Mouse (Mus musculus): ENCODE results near the gene Dlgap1.

Gene Dlgap1

GRCm38 (mm10) chr17:70129151-70129550 lies 160.3 kb downstream of the Dlgap1 start:
- in situ Hi-C loops (cut with MboI; ENCODE audit: low pct_unique_long_range_greater_than_20kb in 1 of 2, low sequenced_read_pairs in 2 of 2, unreplicated experiment in 1 of 2), result no loop called here

- in situ Hi-C loops (cut with MboI; ENCODE audit: low pct_unique_long_range_greater_than_20kb in 1 of 2, low sequenced_read_pairs in 2 of 2, unreplicated experiment in 1 of 2), result no loop called here
These were observed 201.0 kb downstream of the Dlgap1 start for GRCm38 (mm10) chr17:70169831-70170230.

GRCm38 (mm10) chr17:70172500-70173036 lies 203.7 kb downstream of the Dlgap1 start:
- in situ Hi-C loops (cut with MboI; ENCODE audit: low pct_unique_long_range_greater_than_20kb in 1 of 2, low sequenced_read_pairs in 2 of 2, unreplicated experiment in 1 of 2), result no loop called here

DNA sequence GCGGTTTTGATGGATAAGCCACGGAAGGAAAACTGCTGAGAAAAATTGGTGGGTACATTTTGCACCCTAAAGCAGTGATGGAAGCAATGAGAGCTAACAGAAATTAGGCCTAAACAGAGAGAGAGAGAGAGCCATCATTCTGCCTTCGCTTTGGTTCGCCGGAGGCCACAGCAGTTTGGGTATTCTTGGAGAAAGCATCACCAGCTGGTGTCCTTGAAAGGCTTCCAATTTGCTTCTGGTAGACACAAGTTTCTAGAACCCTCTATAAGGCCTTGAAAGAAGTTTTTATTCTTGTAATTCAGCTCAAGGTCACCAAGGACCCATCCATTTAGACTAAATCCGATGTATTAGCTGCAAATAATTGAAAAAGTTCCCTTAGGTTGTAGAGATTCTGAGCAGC lies 205.0 kb downstream of the Dlgap1 start:
- in situ Hi-C loops (cut with MboI; ENCODE audit: low pct_unique_long_range_greater_than_20kb in 1 of 2, low sequenced_read_pairs in 2 of 2, unreplicated experiment in 1 of 2), result no loop called here

- in situ Hi-C loops (cut with MboI; ENCODE audit: low pct_unique_long_range_greater_than_20kb in 1 of 2, low sequenced_read_pairs in 2 of 2, unreplicated experiment in 1 of 2), result no loop called here
These were observed 222.4 kb downstream of the Dlgap1 start for GRCm38 (mm10) chr17:70191228-70191627.

GRCm38 (mm10) chr17:70222891-70223290 lies 254.0 kb downstream of the Dlgap1 start:
- in situ Hi-C loops (cut with MboI; ENCODE audit: low pct_unique_long_range_greater_than_20kb in 1 of 2, low sequenced_read_pairs in 2 of 2, unreplicated experiment in 1 of 2), result no loop called here

DNA sequence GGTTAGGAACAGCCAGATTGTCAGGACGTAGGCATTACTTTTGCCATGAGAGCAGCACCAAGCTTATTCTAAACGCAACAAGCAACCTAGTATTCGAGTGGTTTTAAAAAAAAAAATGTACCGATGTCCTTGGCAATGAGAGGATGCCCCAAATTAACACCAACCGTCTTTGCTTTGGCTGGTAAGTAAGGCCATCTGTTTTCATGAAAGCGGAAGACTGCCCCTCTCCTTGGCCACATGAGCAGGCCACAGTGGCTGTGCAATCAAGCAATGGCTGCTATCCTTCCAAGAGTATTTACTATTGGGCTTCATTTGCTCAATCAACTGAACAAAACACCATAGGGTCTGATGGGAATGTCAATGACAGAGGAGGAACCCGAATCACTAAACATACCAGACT lies 278.5 kb downstream of the Dlgap1 start:
- in situ Hi-C loops (cut with MboI; ENCODE audit: low pct_unique_long_range_greater_than_20kb in 1 of 2, low sequenced_read_pairs in 2 of 2, unreplicated experiment in 1 of 2), result no loop called here

- in situ Hi-C loops (cut with MboI; ENCODE audit: low pct_unique_long_range_greater_than_20kb in 1 of 2, low sequenced_read_pairs in 2 of 2, unreplicated experiment in 1 of 2), result no loop called here
These were observed 279.4 kb downstream of the Dlgap1 start for GRCm38 (mm10) chr17:70248250-70248649.

GRCm38 (mm10) chr17:70252476-70252875 lies 283.6 kb downstream of the Dlgap1 start:
- in situ Hi-C loops (cut with MboI; ENCODE audit: low pct_unique_long_range_greater_than_20kb in 1 of 2, low sequenced_read_pairs in 2 of 2, unreplicated experiment in 1 of 2), result no loop called here

- in situ Hi-C loops (cut with MboI; ENCODE audit: low pct_unique_long_range_greater_than_20kb in 1 of 2, low sequenced_read_pairs in 2 of 2, unreplicated experiment in 1 of 2), result no loop called here
These were observed 287.5 kb downstream of the Dlgap1 start for GRCm38 (mm10) chr17:70256371-70256770.

GRCm38 (mm10) chr17:70263156-70263555 lies 294.3 kb downstream of the Dlgap1 start:
- in situ Hi-C loops (cut with MboI; ENCODE audit: low pct_unique_long_range_greater_than_20kb in 1 of 2, low sequenced_read_pairs in 2 of 2, unreplicated experiment in 1 of 2), result no loop called here

DNA sequence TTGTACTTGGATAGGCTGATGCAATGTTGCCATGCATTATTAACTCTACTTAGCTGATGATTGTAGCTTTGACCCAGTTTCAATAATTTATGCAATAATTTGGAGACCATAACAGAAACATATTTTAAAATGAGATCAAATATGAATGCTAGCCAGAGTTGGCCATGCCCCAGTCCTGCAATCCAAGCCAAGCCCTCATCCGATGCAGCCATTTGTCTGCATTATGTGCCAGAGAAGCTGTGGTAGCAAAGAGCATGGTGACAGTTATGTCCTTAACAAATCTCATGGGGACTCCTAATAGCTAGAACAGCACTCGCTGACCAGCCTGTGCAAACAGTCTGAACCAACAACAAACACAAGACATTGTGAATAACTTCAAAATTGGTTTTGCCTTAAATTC lies 303.3 kb downstream of the Dlgap1 start:
- in situ Hi-C loops (cut with MboI; ENCODE audit: low pct_unique_long_range_greater_than_20kb in 1 of 2, low sequenced_read_pairs in 2 of 2, unreplicated experiment in 1 of 2), result no loop called here

GRCm38 (mm10) chr17:70287708-70288107 lies 318.8 kb downstream of the Dlgap1 start:
- in situ Hi-C loops (cut with MboI; ENCODE audit: low pct_unique_long_range_greater_than_20kb in 1 of 2, low sequenced_read_pairs in 2 of 2, unreplicated experiment in 1 of 2), result no loop called here

- in situ Hi-C loops (cut with MboI; ENCODE audit: low pct_unique_long_range_greater_than_20kb in 1 of 2, low sequenced_read_pairs in 2 of 2, unreplicated experiment in 1 of 2), result no loop called here
These were observed 325.2 kb downstream of the Dlgap1 start for GRCm38 (mm10) chr17:70294106-70294505.

- in situ Hi-C loops (cut with MboI; ENCODE audit: low pct_unique_long_range_greater_than_20kb in 1 of 2, low sequenced_read_pairs in 2 of 2, unreplicated experiment in 1 of 2), result no loop called here
These were observed 333.1 kb downstream of the Dlgap1 start for GRCm38 (mm10) chr17:70301941-70302478.

- in situ Hi-C loops (cut with MboI; ENCODE audit: low pct_unique_long_range_greater_than_20kb in 1 of 2, low sequenced_read_pairs in 2 of 2, unreplicated experiment in 1 of 2), result no loop called here
These were observed 333.8 kb downstream of the Dlgap1 start for GRCm38 (mm10) chr17:70302656-70303055.

GRCm38 (mm10) chr17:70305021-70305420 lies 336.1 kb downstream of the Dlgap1 start:
- in situ Hi-C loops (cut with MboI; ENCODE audit: low pct_unique_long_range_greater_than_20kb in 1 of 2, low sequenced_read_pairs in 2 of 2, unreplicated experiment in 1 of 2), result no loop called here

DNA sequence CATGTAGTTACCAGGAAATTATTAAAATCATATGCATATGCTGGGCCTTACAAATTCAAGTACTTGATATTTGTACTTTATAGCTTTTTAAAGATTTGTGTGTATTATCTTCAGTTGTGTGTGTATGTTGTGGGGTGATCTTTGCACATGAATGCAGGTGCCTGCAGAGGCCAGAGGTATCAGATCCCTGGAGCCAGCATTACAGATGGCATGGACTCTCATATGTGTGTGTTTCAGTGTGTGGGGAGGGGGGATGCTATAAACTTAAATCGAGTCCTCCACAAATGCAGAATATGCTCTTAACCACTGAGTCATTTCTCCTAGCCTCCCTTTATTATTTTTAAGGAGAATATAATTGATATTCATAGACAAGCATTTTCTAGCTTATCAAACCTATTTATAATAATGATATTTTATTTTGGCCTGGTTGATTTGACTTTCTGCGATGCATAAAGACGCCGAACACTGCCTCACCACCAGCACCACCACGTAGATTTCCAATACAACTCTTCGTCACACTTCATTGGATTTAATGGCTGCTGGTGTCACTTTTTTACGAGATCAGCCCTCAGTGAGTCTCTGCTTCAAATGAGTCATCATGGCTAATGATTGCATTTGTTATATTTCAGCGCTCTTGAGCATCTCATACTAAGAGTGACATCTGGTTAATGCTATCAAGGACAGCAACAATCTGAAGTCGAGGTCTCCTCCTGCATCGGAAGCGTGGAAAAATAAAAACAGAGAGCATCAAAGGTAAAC lies 338.7 kb downstream of the Dlgap1 start:
- in situ Hi-C loops (cut with MboI; ENCODE audit: low pct_unique_long_range_greater_than_20kb in 1 of 2, low sequenced_read_pairs in 2 of 2, unreplicated experiment in 1 of 2), result no loop called here

DNA sequence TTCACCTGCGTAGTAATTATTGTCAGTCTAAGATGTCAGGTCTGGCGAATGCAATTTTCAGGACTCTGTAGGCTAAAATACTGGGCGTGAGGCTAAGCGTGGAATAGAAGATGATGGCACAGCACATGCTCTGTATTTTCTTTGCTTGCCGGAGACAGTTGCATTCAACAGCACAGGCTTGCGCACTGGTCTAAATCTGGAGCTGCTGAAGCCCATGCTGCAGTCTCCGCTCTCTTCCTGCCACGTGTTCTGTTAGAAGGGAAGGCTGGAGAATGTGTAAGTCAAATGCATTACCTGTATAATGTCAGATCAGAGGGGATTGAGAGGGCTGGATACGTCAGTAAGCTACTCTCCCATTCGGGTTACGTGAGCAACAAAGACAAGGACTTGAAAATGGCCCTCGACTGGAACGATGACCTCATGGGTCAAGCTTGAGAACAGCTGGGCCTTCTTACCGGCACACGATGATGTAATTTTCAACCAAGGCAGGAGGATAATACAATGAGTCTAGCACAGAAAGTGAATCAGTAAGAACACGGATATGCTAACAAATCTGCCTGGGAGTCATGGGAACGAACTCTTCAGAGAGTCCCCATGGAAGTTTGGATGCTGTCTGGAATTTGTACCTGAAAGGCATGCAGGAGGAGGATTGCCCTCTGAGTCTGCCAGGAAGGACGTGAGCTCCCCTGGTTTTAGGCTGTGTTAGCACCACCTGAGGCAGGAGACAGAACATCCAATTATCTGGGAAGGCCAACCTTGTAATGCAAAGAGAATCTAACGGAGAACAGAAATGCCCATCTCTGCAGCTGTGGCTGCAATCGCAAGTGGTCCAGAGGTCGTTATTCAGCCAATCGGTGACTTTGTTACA lies 339.7 kb downstream of the Dlgap1 start:
- in situ Hi-C loops (cut with MboI; ENCODE audit: low pct_unique_long_range_greater_than_20kb in 1 of 2, low sequenced_read_pairs in 2 of 2, unreplicated experiment in 1 of 2), result no loop called here
